Mouse (Mus musculus): ENCODE data around the gene Epn1. TPM values are rescaled to one million over a fixed set of nuclear protein-coding genes. Genes with fewer than 3 reads are reported as not detected.
A peak's percentile ranks its signal among the peaks of the same experiment; 100 is the strongest.
"Not testable (repeated sequence)": the region's sequence is repeated elsewhere in the genome, so short reads cannot be mapped to it uniquely, and the experiment has no call there.

Epn1 gene
- polyA plus RNA-seq, 1 experiment from 2014 or later, result 63.2 TPM

- under 1% methylated on average over 60 of the region's 65 CpGs for WGBS
- Histone ChIP-seq H3K9me3 (ENCODE audit: control insufficient read depth, low read depth, low read length) (no peaks in the 10 kb centered on the region), H3K36me3 (ENCODE audit: control insufficient read depth, insufficient read depth, low read length) (peaks cover 6% of the 10 kb centered on the region), H3K27ac (ENCODE audit: low read length) (peak within 1 kb of the TSS; percentile 95), H3K27me3 (ENCODE audit: control insufficient read depth, insufficient read depth, low read length) (peaks cover 2% of the 10 kb centered on the region; the same call in 1 of the 2 replicates), H3K4me2 (replicated peaks; ENCODE audit: low read depth, low read length) (peak within 1 kb of the TSS; percentile 86), H3K4me1 (ENCODE audit: control insufficient read depth, insufficient read depth, low read length) (peaks cover 7% of the 10 kb centered on the region; the same call in 1 of the 2 replicates), H3K9ac (replicated peaks; ENCODE audit: low read depth, low read length) (peak within 1 kb of the TSS; percentile 73), H3K4me3 (ENCODE audit: low read depth, low read length) (peak within 1 kb of the TSS; percentile 63)
- peak; percentile 82 for ATAC-seq (ENCODE audit: insufficient number of reproducible peaks, insufficient read depth, low FRiP score, low read depth)
Measured at GRCm38 (mm10) chr7:5061774-5062359, 18.2 kb upstream of the Epn1 start, which contains the start of gene U2af2. TSS of gene U2af2 (plus strand) at chr7:5062143.

GRCm38 (mm10) chr7:5062360-5063001 lies 17.6 kb upstream of the Epn1 start:
- Histone ChIP-seq H3K9ac (replicated peaks; ENCODE audit: low read depth, low read length) (peak overlapping the region; percentile 52), H3K4me3 (ENCODE audit: low read depth, low read length) (peak overlapping the region; percentile 63), H3K27ac (ENCODE audit: low read length) (peak overlapping the region; percentile 95), H3K9me3 (ENCODE audit: control insufficient read depth, low read depth, low read length) (no peaks in the 10 kb centered on the region), H3K4me2 (replicated peaks; ENCODE audit: low read depth, low read length) (peak overlapping the region; percentile 86), H3K36me3 (ENCODE audit: control insufficient read depth, insufficient read depth, low read length) (peaks cover 12% of the 10 kb centered on the region), H3K4me1 (ENCODE audit: control insufficient read depth, insufficient read depth, low read length) (peaks cover 7% of the 10 kb centered on the region; the same call in 1 of the 2 replicates), H3K27me3 (ENCODE audit: control insufficient read depth, insufficient read depth, low read length) (peaks cover 2% of the 10 kb centered on the region; the same call in 1 of the 2 replicates)
- peak; percentile 57 for ATAC-seq (ENCODE audit: insufficient number of reproducible peaks, insufficient read depth, low FRiP score, low read depth)
- under 1% methylated on average over 50 of the region's 51 CpGs for WGBS

- peaks cover 34% of the 10 kb centered on the region for H3K36me3 ChIP-seq (ENCODE audit: control insufficient read depth, insufficient read depth, low read length)
- H3K9me3 ChIP-seq (ENCODE audit: control insufficient read depth, low read depth, low read length), result no peaks in the 10 kb centered on the region
- 91% methylated on average over 6 of the region's 6 CpGs for WGBS
- H3K4me3 ChIP-seq (ENCODE audit: low read depth, low read length), result no peak overlapping the region
- no peaks in the 10 kb centered on the region for H3K27me3 ChIP-seq (ENCODE audit: control insufficient read depth, insufficient read depth, low read length)
- H3K4me2 ChIP-seq (replicated peaks; ENCODE audit: low read depth, low read length), result no peak overlapping the region
- H3K4me1 ChIP-seq (ENCODE audit: control insufficient read depth, insufficient read depth, low read length), result peaks cover 7% of the 10 kb centered on the region; the same call in 1 of the 2 replicates
- H3K9ac ChIP-seq (replicated peaks; ENCODE audit: low read depth, low read length), result no peak overlapping the region
- ATAC-seq (ENCODE audit: insufficient number of reproducible peaks, insufficient read depth, low FRiP score, low read depth), result no peak
- no peak overlapping the region for H3K27ac ChIP-seq (ENCODE audit: low read length)
Measured at GRCm38 (mm10) chr7:5064886-5065285, 15.1 kb upstream of the Epn1 start.

- H3K27me3 ChIP-seq (ENCODE audit: control insufficient read depth, insufficient read depth, low read length), result no peaks in the 10 kb centered on the region
- no peak overlapping the region for H3K4me2 ChIP-seq (replicated peaks; ENCODE audit: low read depth, low read length)
- ATAC-seq (ENCODE audit: insufficient number of reproducible peaks, insufficient read depth, low FRiP score, low read depth), result no peak
- peaks cover 86% of the 10 kb centered on the region for H3K36me3 ChIP-seq (ENCODE audit: control insufficient read depth, insufficient read depth, low read length)
- WGBS, result 67% methylated on average over 1 of the region's 1 CpGs
- H3K4me1 ChIP-seq (ENCODE audit: control insufficient read depth, insufficient read depth, low read length), result no peaks in the 10 kb centered on the region
- no peak overlapping the region for H3K4me3 ChIP-seq (ENCODE audit: low read depth, low read length)
- H3K9me3 ChIP-seq (ENCODE audit: control insufficient read depth, low read depth, low read length), result no peaks in the 10 kb centered on the region
- no peak overlapping the region for H3K27ac ChIP-seq (ENCODE audit: low read length)
- no peak overlapping the region for H3K9ac ChIP-seq (replicated peaks; ENCODE audit: low read depth, low read length)
Measured at GRCm38 (mm10) chr7:5073586-5073985, 6.4 kb upstream of the Epn1 start.

- H3K9ac ChIP-seq (replicated peaks; ENCODE audit: low read depth, low read length), result no peak overlapping the region
- no peaks in the 10 kb centered on the region for H3K27me3 ChIP-seq (ENCODE audit: control insufficient read depth, insufficient read depth, low read length)
- H3K4me1 ChIP-seq (ENCODE audit: control insufficient read depth, insufficient read depth, low read length), result no peaks in the 10 kb centered on the region
- no peak overlapping the region for H3K4me2 ChIP-seq (replicated peaks; ENCODE audit: low read depth, low read length)
- H3K9me3 ChIP-seq (ENCODE audit: control insufficient read depth, low read depth, low read length), result no peaks in the 10 kb centered on the region
- H3K27ac ChIP-seq (ENCODE audit: low read length), result no peak overlapping the region
- no peak overlapping the region for H3K4me3 ChIP-seq (ENCODE audit: low read depth, low read length)
- ATAC-seq (ENCODE audit: insufficient number of reproducible peaks, insufficient read depth, low FRiP score, low read depth), result no peak
- WGBS, result 96% methylated on average over 5 of the region's 5 CpGs
- peaks cover 78% of the 10 kb centered on the region for H3K36me3 ChIP-seq (ENCODE audit: control insufficient read depth, insufficient read depth, low read length)
Measured at GRCm38 (mm10) chr7:5074984-5075383, 5.1 kb upstream of the Epn1 start.

GRCm38 (mm10) chr7:5076931-5077330 lies 3.1 kb upstream of the Epn1 start:
- no peak overlapping the region for H3K9ac ChIP-seq (replicated peaks; ENCODE audit: low read depth, low read length)
- ATAC-seq (ENCODE audit: insufficient number of reproducible peaks, insufficient read depth, low FRiP score, low read depth), result no peak
- H3K9me3 ChIP-seq (ENCODE audit: control insufficient read depth, low read depth, low read length), result no peaks in the 10 kb centered on the region
- H3K27me3 ChIP-seq (ENCODE audit: control insufficient read depth, insufficient read depth, low read length), result no peaks in the 10 kb centered on the region
- no peak overlapping the region for H3K4me3 ChIP-seq (ENCODE audit: low read depth, low read length)
- H3K27ac ChIP-seq (ENCODE audit: low read length), result no peak overlapping the region
- peaks cover 7% of the 10 kb centered on the region; the same call in 1 of the 2 replicates for H3K4me1 ChIP-seq (ENCODE audit: control insufficient read depth, insufficient read depth, low read length)
- H3K36me3 ChIP-seq (ENCODE audit: control insufficient read depth, insufficient read depth, low read length), result peaks cover 58% of the 10 kb centered on the region
- 78% methylated on average over 2 of the region's 2 CpGs for WGBS
- H3K4me2 ChIP-seq (replicated peaks; ENCODE audit: low read depth, low read length), result no peak overlapping the region

- Histone ChIP-seq H3K4me2 (replicated peaks; ENCODE audit: low read depth, low read length) (peak overlapping the region; percentile 35; the same call in 1 of the 2 replicates), H3K36me3 (ENCODE audit: control insufficient read depth, insufficient read depth, low read length) (peaks cover 40% of the 10 kb centered on the region), H3K4me3 (ENCODE audit: low read depth, low read length) (peak overlapping the region; percentile 94), H3K27ac (ENCODE audit: low read length) (peak overlapping the region; percentile 75)
- not testable (repeated sequence) for H3K4me1 ChIP-seq (ENCODE audit: control insufficient read depth, insufficient read depth, low read length); H3K9ac ChIP-seq (replicated peaks; ENCODE audit: low read depth, low read length); H3K9me3 ChIP-seq (ENCODE audit: control insufficient read depth, low read depth, low read length); H3K27me3 ChIP-seq (ENCODE audit: control insufficient read depth, insufficient read depth, low read length)
- WGBS, result 51% methylated on average over 9 of the region's 13 CpGs
- ATAC-seq (ENCODE audit: insufficient number of reproducible peaks, insufficient read depth, low FRiP score, low read depth), result peak; percentile 4; the same call in 1 of the 2 replicates
Measured at GRCm38 (mm10) chr7:5079365-5080009, 548 bp upstream of the Epn1 start.

GRCm38 (mm10) chr7:5080815-5081214 lies 780 bp downstream of the Epn1 start:
- H3K27me3 ChIP-seq (ENCODE audit: control insufficient read depth, insufficient read depth, low read length), result no peaks in the 10 kb centered on the region
- peaks cover 7% of the 10 kb centered on the region; the same call in 1 of the 2 replicates for H3K4me1 ChIP-seq (ENCODE audit: control insufficient read depth, insufficient read depth, low read length)
- H3K36me3 ChIP-seq (ENCODE audit: control insufficient read depth, insufficient read depth, low read length), result peaks cover 43% of the 10 kb centered on the region
- no peaks in the 10 kb centered on the region for H3K9me3 ChIP-seq (ENCODE audit: control insufficient read depth, low read depth, low read length)
- no peak for ATAC-seq (ENCODE audit: insufficient number of reproducible peaks, insufficient read depth, low FRiP score, low read depth)
- peak overlapping the region; percentile 91; the same call in 1 of the 2 replicates for H3K27ac ChIP-seq (ENCODE audit: low read length)
- peak overlapping the region; percentile 70 for H3K4me2 ChIP-seq (replicated peaks; ENCODE audit: low read depth, low read length)
- peak overlapping the region; percentile 94 for H3K4me3 ChIP-seq (ENCODE audit: low read depth, low read length)
- 16% methylated on average over 6 of the region's 6 CpGs for WGBS
- peak overlapping the region; percentile 96 for H3K9ac ChIP-seq (replicated peaks; ENCODE audit: low read depth, low read length)

Data from stomach, embryonic 14.5 days (tissue).